Mouse (Mus musculus) embryonic fibroblast, embryonic 13.5 days (primary cell): ENCODE results near the gene Sapcd2. TPM values are rescaled to one million over a fixed set of nuclear protein-coding genes. Genes with fewer than 3 reads are reported as not detected.

Source experiments
- H3K27ac ChIP-seq: 2 replicates; pipeline ENCODE4 v1.5.1; 2012; ENCODE audit warnings: low read length, control low read depth, inconsistent platforms; ENCODE audit not compliant: insufficient read depth
- H3K4me1 ChIP-seq: 2 replicates; pipeline ENCODE4 v1.6.1; 2011; ENCODE audit warnings: low read length; ENCODE audit not compliant: control insufficient read depth, insufficient read depth
- H3K4me3 ChIP-seq: 2 replicates; pipeline ENCODE4 v1.5.1; 2011; ENCODE audit warnings: mild to moderate bottlenecking, control low read depth, low read length; ENCODE audit not compliant: insufficient read depth
- CTCF ChIP-seq: IDR thresholded peaks from 2 replicates; pipeline ENCODE4 v1.5.1; 2011; ENCODE audit warnings: mild to moderate bottlenecking, control low read depth, low read length, moderate library complexity, borderline replicate concordance; ENCODE audit not compliant: insufficient read depth
- POLR2A ChIP-seq: IDR thresholded peaks from 2 replicates; pipeline ENCODE4 v1.6.1; 2011; ENCODE audit warnings: low read depth, mild to moderate bottlenecking, control low read depth, low read length, moderate library complexity
- polyA plus RNA-seq: library from polyadenylated mRNA; stranded (reverse); fragments of >200 nt; gene quantifications from 2 replicates; pipeline ENCODE4 v1.2.4, GENCODE M21; 2011; ENCODE audit warnings: low read depth; ENCODE audit not compliant: missing spikeins, insufficient read length

The Sapcd2 gene
- polyA plus RNA-seq, 1 experiment, result 5.2 TPM

GRCm38 (mm10) chr2:25422587-25423410 is 50.7 kb downstream of the Sapcd2 start, which contains the start of gene Fut7:
Fut7 (plus strand) TSS chr2:25423267.
- H3K27ac ChIP-seq, result no peak within 1 kb of the TSS
- H3K4me3 ChIP-seq, result no peak within 1 kb of the TSS
- H3K4me1 ChIP-seq, result no peaks in the 10 kb centered on the region
- TF ChIP-seq CTCF, result no peak
- TF ChIP-seq POLR2A, result no peak

- no peaks in the 10 kb centered on the region for H3K4me1 ChIP-seq
- H3K27ac ChIP-seq, result no peak overlapping the region
- TF ChIP-seq POLR2A (no peak), CTCF (no peak)
- H3K4me3 ChIP-seq, result no peak overlapping the region
Observed at GRCm38 (mm10) chr2:25423626-25424025, 51.5 kb downstream of the Sapcd2 start.

DNA sequence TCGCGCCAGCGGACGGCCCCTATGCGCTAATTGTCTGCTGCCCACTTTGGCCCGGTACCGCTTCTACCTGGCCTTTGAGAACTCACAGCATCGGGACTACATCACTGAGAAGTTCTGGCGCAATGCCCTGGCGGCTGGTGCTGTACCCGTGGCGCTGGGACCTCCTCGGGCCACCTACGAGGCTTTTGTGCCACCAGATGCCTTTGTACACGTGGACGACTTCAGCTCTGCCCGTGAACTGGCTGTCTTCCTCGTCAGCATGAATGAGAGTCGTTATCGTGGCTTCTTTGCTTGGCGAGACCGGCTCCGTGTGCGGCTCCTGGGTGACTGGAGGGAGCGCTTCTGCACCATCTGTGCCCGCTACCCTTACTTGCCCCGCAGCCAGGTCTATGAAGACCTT is 53.4 kb downstream of the Sapcd2 start:
- TF ChIP-seq POLR2A (no peak), CTCF (no peak)
- no peaks in the 10 kb centered on the region for H3K4me1 ChIP-seq
- H3K27ac ChIP-seq, result no peak overlapping the region
- no peak overlapping the region for H3K4me3 ChIP-seq

- Histone ChIP-seq H3K4me3 (no peak overlapping the region), H3K4me1 (no peaks in the 10 kb centered on the region), H3K27ac (no peak overlapping the region)
- no peak for TF ChIP-seq POLR2A
- peak; percentile 58; the same call in 1 of the 2 replicates for TF ChIP-seq CTCF
Observed at GRCm38 (mm10) chr2:25426721-25427191, 54.6 kb downstream of the Sapcd2 start.

DNA sequence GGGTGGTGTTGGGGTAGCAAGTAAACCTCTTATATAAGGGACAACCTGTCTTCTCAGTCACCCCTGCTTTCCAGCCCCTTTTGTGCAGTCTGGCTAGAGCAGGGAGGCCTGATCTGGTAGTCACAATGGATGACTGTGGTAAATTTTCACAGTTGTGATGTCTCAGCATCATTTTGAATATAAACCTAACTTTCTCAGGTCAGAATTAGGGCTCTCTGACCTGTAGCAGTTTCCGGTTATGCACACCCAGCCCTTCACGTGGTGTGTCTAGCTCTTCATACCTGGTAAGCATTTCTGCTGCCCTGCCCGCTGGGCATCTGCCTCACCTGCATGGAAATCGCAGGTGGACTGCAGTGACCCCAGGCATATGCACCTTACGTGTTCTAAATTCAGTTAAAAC is 55.1 kb downstream of the Sapcd2 start:
- no peaks in the 10 kb centered on the region for H3K4me1 ChIP-seq
- H3K27ac ChIP-seq, result no peak overlapping the region
- TF ChIP-seq POLR2A, result no peak
- TF ChIP-seq CTCF, result no peak
- H3K4me3 ChIP-seq, result no peak overlapping the region

Other genes with a start within 250 kb of the Sapcd2 start
- gene Nrarp, start 191.6 kb upstream of the Sapcd2 start, polyA plus RNA-seq, result 1.7 and 3.2 TPM in 2 replicates
- gene Tor4a, start 175.4 kb upstream of the Sapcd2 start, polyA plus RNA-seq, result 17.5 and 21.8 TPM in 2 replicates
- 38.8 and 42.3 TPM in 2 replicates for gene Nelfb, start 160.8 kb upstream of the Sapcd2 start, polyA plus RNA-seq
- gene Stpg3, start 157.7 kb upstream of the Sapcd2 start, polyA plus RNA-seq, result not detected in 2 replicates
- gene Fam166a, start 153.6 kb upstream of the Sapcd2 start, polyA plus RNA-seq, result not detected in 2 replicates
- gene Tubb4b, start 147.6 kb upstream of the Sapcd2 start, polyA plus RNA-seq, result 209 and 237 TPM in 2 replicates
- not detected in 2 replicates for gene Slc34a3, start 138.0 kb upstream of the Sapcd2 start, polyA plus RNA-seq
- not detected in 2 replicates for gene Rnf224, start 135.5 kb upstream of the Sapcd2 start, polyA plus RNA-seq
- 0.42 TPM in 1 of 2 replicates, not detected in the other for gene Rnf208, start 130.1 kb upstream of the Sapcd2 start, polyA plus RNA-seq
- not detected in 2 replicates for gene Cysrt1, start 129.9 kb upstream of the Sapcd2 start, polyA plus RNA-seq
- 2.3 TPM in 1 of 2 replicates, not detected in the other for gene AL732309.1, start 125.5 kb upstream of the Sapcd2 start, polyA plus RNA-seq
- 11.6 and 15.3 TPM in 2 replicates for gene Tmem203, start 116.9 kb upstream of the Sapcd2 start, polyA plus RNA-seq
- 7.1 and 9.5 TPM in 2 replicates for gene Tprn, start 109.7 kb upstream of the Sapcd2 start, polyA plus RNA-seq
- 46.2 and 49.4 TPM in 2 replicates for gene Ssna1, start 99.9 kb upstream of the Sapcd2 start, polyA plus RNA-seq
- gene Anapc2, start 99.8 kb upstream of the Sapcd2 start, polyA plus RNA-seq, result 93.8 and 95.3 TPM in 2 replicates
- gene Tmem210, start 84.2 kb upstream of the Sapcd2 start, polyA plus RNA-seq, result not detected in 2 replicates
- not detected in 2 replicates for gene Lrrc26, start 82.4 kb upstream of the Sapcd2 start, polyA plus RNA-seq
- gene Grin1, start 53.1 kb upstream of the Sapcd2 start, polyA plus RNA-seq, result 1.6 and 1.7 TPM in 2 replicates
- 41.1 and 70.7 TPM in 2 replicates for gene Man1b1, start 40.0 kb upstream of the Sapcd2 start, polyA plus RNA-seq
- gene Dpp7, start 16.0 kb upstream of the Sapcd2 start, polyA plus RNA-seq, result 29.9 and 32.9 TPM in 2 replicates
- 40.0 and 42.2 TPM in 2 replicates for gene Uap1l1, start 6.6 kb upstream of the Sapcd2 start, polyA plus RNA-seq
- 0.33 and 2.2 TPM in 2 replicates for gene Entpd2, start 23.6 kb downstream of the Sapcd2 start, polyA plus RNA-seq
- 86.0 and 107 TPM in 2 replicates for gene Npdc1, start 27.0 kb downstream of the Sapcd2 start, polyA plus RNA-seq
- not detected in 2 replicates for gene Fut7, start 50.9 kb downstream of the Sapcd2 start, polyA plus RNA-seq
- 7.8 and 12.1 TPM in 2 replicates for gene Abca2, start 56.4 kb downstream of the Sapcd2 start, polyA plus RNA-seq
- not detected in 2 replicates for gene Clic3, start 84.5 kb downstream of the Sapcd2 start, polyA plus RNA-seq
- 12.9 and 13.6 TPM in 2 replicates for gene Paxx, start 88.8 kb downstream of the Sapcd2 start, polyA plus RNA-seq
- not detected in 2 replicates for gene Ptgds, start 97.7 kb downstream of the Sapcd2 start, polyA plus RNA-seq
- not detected in 2 replicates for gene Lcn12, start 121.6 kb downstream of the Sapcd2 start, polyA plus RNA-seq
- gene Fbxw5, start 128.4 kb downstream of the Sapcd2 start, polyA plus RNA-seq, result 28.0 and 40.7 TPM in 2 replicates
- gene C8g, start 129.4 kb downstream of the Sapcd2 start, polyA plus RNA-seq, result 0.91 and 1.2 TPM in 2 replicates
- gene Traf2, start 174.6 kb downstream of the Sapcd2 start, polyA plus RNA-seq, result 11.5 and 13.1 TPM in 2 replicates
- 102 and 122 TPM in 2 replicates for gene Edf1, start 185.5 kb downstream of the Sapcd2 start, polyA plus RNA-seq
- 0.45 and 1.0 TPM in 2 replicates for gene Mamdc4, start 202.5 kb downstream of the Sapcd2 start, polyA plus RNA-seq
- 33.0 and 46.4 TPM in 2 replicates for gene Phpt1, start 202.9 kb downstream of the Sapcd2 start, polyA plus RNA-seq
- gene Ajm1, start 209.4 kb downstream of the Sapcd2 start, polyA plus RNA-seq, result 0.17 and 0.25 TPM in 2 replicates
- 51.0 and 63.2 TPM in 2 replicates for gene Rabl6, start 236.2 kb downstream of the Sapcd2 start, polyA plus RNA-seq
- gene Ccdc183, start 245.4 kb downstream of the Sapcd2 start, polyA plus RNA-seq, result not detected in 2 replicates
- gene Tmem141, start 249.7 kb downstream of the Sapcd2 start, polyA plus RNA-seq, result 17.3 and 18.3 TPM in 2 replicates